Mouse (Mus musculus): ENCODE results near the gene P3h2. TPM values are rescaled to one million over a fixed set of nuclear protein-coding genes. Genes with fewer than 3 reads are reported as not detected.

The P3h2 gene
- total RNA-seq, 2 experiments from 2014 or later: 2.6 to 4.0 TPM

DNA sequence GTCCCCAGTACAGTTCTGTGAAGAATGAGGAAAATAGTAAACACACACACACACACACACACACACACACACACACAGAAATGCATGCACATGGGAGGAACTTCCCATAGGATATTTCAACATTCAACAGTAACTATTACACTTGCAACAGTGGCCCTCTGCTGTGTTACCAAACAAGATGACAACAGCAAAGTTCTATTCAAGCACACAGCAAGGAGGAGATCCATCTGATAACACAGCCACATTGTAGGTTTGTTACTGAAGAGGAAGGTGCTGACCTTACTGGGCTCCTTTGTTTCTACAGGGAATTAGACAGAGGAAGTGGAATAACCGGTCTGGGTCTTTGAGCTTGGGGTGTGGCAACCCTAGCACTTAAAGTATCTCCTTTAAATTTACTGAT is 157.5 kb downstream of the P3h2 start:
- intact Hi-C loops (cut with DNase I): no loop called here
- no peak for DNase-seq (ENCODE audit: low spot score in 2 of 2)

- DNase-seq (ENCODE audit: low spot score in 2 of 2): no peak
- intact Hi-C loops (cut with DNase I): no loop called here
These were observed 160.2 kb downstream of the P3h2 start for GRCm38 (mm10) chr16:25945151-25945955.

- intact Hi-C loops (cut with DNase I): no loop called here
- no peak for DNase-seq (ENCODE audit: low spot score in 2 of 2)
These were observed 163.3 kb downstream of the P3h2 start for GRCm38 (mm10) chr16:25942261-25942660.

- no peak for DNase-seq (ENCODE audit: low spot score in 2 of 2)
- intact Hi-C loops (cut with DNase I): no loop called here
These were observed 171.4 kb downstream of the P3h2 start for GRCm38 (mm10) chr16:25934181-25934580.

- intact Hi-C loops (cut with DNase I): no loop called here
- no peak for DNase-seq (ENCODE audit: low spot score in 2 of 2)
These were observed 193.4 kb downstream of the P3h2 start for GRCm38 (mm10) chr16:25912185-25912584.
